Mouse (Mus musculus) ES-E14 (cell line): ENCODE data around the gene Mdm2. TPM values are rescaled to one million over a fixed set of nuclear protein-coding genes. Genes with fewer than 3 reads are reported as not detected.

ENCODE experiments used
- DNase-seq: peaks from one replicate; pipeline ENCODE4 v3.0.0-alpha.2; 2013; ENCODE audit warnings: low read depth, low spot score
- H3K27ac ChIP-seq: 2 replicates; pipeline ENCODE4 v1.5.1; 2012; ENCODE audit warnings: low read depth, mild to moderate bottlenecking, low read length, moderate library complexity, mixed read lengths; ENCODE audit not compliant: poor library complexity, insufficient read depth, severe bottlenecking
- H3K36me3 ChIP-seq: 2 replicates; pipeline ENCODE4 v1.6.1; 2012; ENCODE audit warnings: mild to moderate bottlenecking, low read length, moderate library complexity, mixed read lengths; ENCODE audit not compliant: control insufficient read depth, poor library complexity, insufficient read depth, severe bottlenecking
- H3K4me1 ChIP-seq, 2 experiments: fragments of 150-350 bp in 1 of 2; sonication (generic) in 1 of 2; 2 replicates each; pipeline ENCODE4 v1.6.1; 2012; ENCODE audit warnings: low read length in 2 of 2, mild to moderate bottlenecking in 1 of 2, mixed read lengths in 1 of 2; ENCODE audit not compliant: control insufficient read depth in 2 of 2, insufficient read depth in 2 of 2, poor library complexity in 1 of 2
- H3K4me3 ChIP-seq, 2 experiments: fragments of 150-350 bp in 1 of 2; sonication (generic) in 1 of 2; 2 replicates each; pipeline ENCODE4 v1.5.1; 2012; ENCODE audit warnings: low read length in 2 of 2, low read depth in 1 of 2, mild to moderate bottlenecking in 1 of 2, mixed read lengths in 1 of 2; ENCODE audit not compliant: insufficient read depth in 1 of 2, poor library complexity in 1 of 2, severe bottlenecking in 1 of 2
- H3K9ac ChIP-seq: 2 replicates; pipeline ENCODE4 v1.6.1; 2012; ENCODE audit warnings: low read depth, mild to moderate bottlenecking, low read length, mixed read lengths; ENCODE audit not compliant: poor library complexity, insufficient read depth, severe bottlenecking
- H3K9me3 ChIP-seq: fragments of 150-350 bp; sonication (generic); 2 replicates; pipeline ENCODE4 v1.6.1; 2012; ENCODE audit warnings: low read depth, mild to moderate bottlenecking, low read length; ENCODE audit not compliant: control insufficient read depth, insufficient read depth
- CHD2 ChIP-seq: IDR thresholded peaks from 2 replicates; pipeline ENCODE4 v1.6.1; 2014; ENCODE audit warnings: mild to moderate bottlenecking, low read depth, low read length, inconsistent platforms
- HCFC1 ChIP-seq: IDR thresholded peaks from 2 replicates; pipeline ENCODE4 v1.6.1; 2012; ENCODE audit warnings: low read length, inconsistent platforms, borderline replicate concordance; ENCODE audit not compliant: insufficient read depth
- MAFK ChIP-seq: IDR thresholded peaks from 2 replicates; pipeline ENCODE4 v1.6.1; 2014; ENCODE audit warnings: mild to moderate bottlenecking, low read depth, low read length, inconsistent platforms; ENCODE audit not compliant: insufficient read depth
- ZC3H11A ChIP-seq: IDR thresholded peaks from 2 replicates; pipeline ENCODE4 v1.6.1; 2012; ENCODE audit warnings: low read depth, mild to moderate bottlenecking, inconsistent platforms, low read length, borderline replicate concordance
- ZNF384 ChIP-seq: IDR thresholded peaks from 2 replicates; pipeline ENCODE4 v1.6.1; 2012; ENCODE audit warnings: low read depth, low read length, inconsistent platforms
- in situ Hi-C, 2 experiments: fragments of 600-800 bp; cut with MboI; formaldehyde crosslinking; loops; one replicate each; pipeline ENCODE4 v1.15.1; 2025; ENCODE audit warnings: low sequenced_read_pairs in 2 of 2, inconsistent platforms in 1 of 2; ENCODE audit not compliant: unreplicated experiment in 2 of 2
- total RNA-seq: library from RNA; depleted of rRNA; stranded (reverse); fragments of 300-350 nt; gene quantifications from 2 replicates; pipeline ENCODE4 v1.2.3, GENCODE M21; 2012

Gene Mdm2
- total RNA-seq, 1 experiment, result 178 TPM

- H3K36me3 ChIP-seq, result peaks cover 10% of the 10 kb centered on the region; the same call in 1 of the 2 replicates
- in situ Hi-C loops, result no loop called here
- TF ChIP-seq ZNF384 (no peak), MAFK (no peak), HCFC1 (no peak), ZC3H11A (no peak), CHD2 (no peak)
- H3K4me1 ChIP-seq, result peaks cover 0 to 2% of the 10 kb centered on the region in 2 experiments; a peak in 1 of 4 replicates
- no peaks in the 10 kb centered on the region for H3K9me3 ChIP-seq
- H3K27ac ChIP-seq, result no peak overlapping the region
- DNase-seq, result no peak
- H3K4me3 ChIP-seq, result no peak overlapping the region
- H3K9ac ChIP-seq, result no peak overlapping the region
These were observed 21.6 kb upstream of the Mdm2 start for GRCm38 (mm10) chr10:117732184-117732583.

- H3K9ac ChIP-seq, result no peak overlapping the region
- peaks cover 0 to 2% of the 10 kb centered on the region in 2 experiments; a peak in 1 of 4 replicates for H3K4me1 ChIP-seq
- DNase-seq, result no peak
- peaks cover 4% of the 10 kb centered on the region; the same call in 1 of the 2 replicates for H3K36me3 ChIP-seq
- no peak overlapping the region for H3K4me3 ChIP-seq
- no peaks in the 10 kb centered on the region for H3K9me3 ChIP-seq
- H3K27ac ChIP-seq, result no peak overlapping the region
- in situ Hi-C loops, result no loop called here
- TF ChIP-seq CHD2 (no peak), ZC3H11A (peak; percentile 66), MAFK (no peak)
These were observed 20.9 kb upstream of the Mdm2 start for GRCm38 (mm10) chr10:117731244-117732101.

GRCm38 (mm10) chr10:117730637-117731203 lies 20.2 kb upstream of the Mdm2 start:
- no peak for TF ChIP-seq MAFK
- no peak for TF ChIP-seq ZC3H11A
- TF ChIP-seq CHD2, result no peak
- no peak for TF ChIP-seq HCFC1
- TF ChIP-seq ZNF384, result no peak
- no peak for DNase-seq
- H3K36me3 ChIP-seq, result no peaks in the 10 kb centered on the region
- H3K4me1 ChIP-seq, result peaks cover 0 to 2% of the 10 kb centered on the region in 2 experiments; a peak in 1 of 4 replicates
- H3K27ac ChIP-seq, result no peak overlapping the region
- no peaks in the 10 kb centered on the region for H3K9me3 ChIP-seq
- no peak overlapping the region for H3K4me3 ChIP-seq
- no peak overlapping the region for H3K9ac ChIP-seq
- in situ Hi-C loops, result no loop called here

GRCm38 (mm10) chr10:117730140-117730539 lies 19.6 kb upstream of the Mdm2 start:
- Histone ChIP-seq H3K4me3 (no peak overlapping the region), H3K9me3 (no peaks in the 10 kb centered on the region), H3K9ac (no peak overlapping the region), H3K36me3 (no peaks in the 10 kb centered on the region), H3K27ac (no peak overlapping the region), H3K4me1 (peaks cover 0 to 2% of the 10 kb centered on the region in 2 experiments; a peak in 1 of 4 replicates)
- in situ Hi-C loops, result no loop called here
- TF ChIP-seq CHD2 (no peak), HCFC1 (no peak), MAFK (no peak), ZC3H11A (no peak), ZNF384 (no peak)
- DNase-seq, result no peak
